Mouse (Mus musculus): ENCODE data around the gene Htr2a. TPM values are rescaled to one million over a fixed set of nuclear protein-coding genes. Genes with fewer than 3 reads are reported as not detected.

Htr2a gene
- total RNA-seq, 4 experiments from 2014 or later = 7.6 to 11.5 (median 9.6) TPM

GRCm38 (mm10) chr14:74696766-74697165 lies 56.1 kb downstream of the Htr2a start:
- no peak for DNase-seq (ENCODE audit: low spot score in 2 of 2)

DNA sequence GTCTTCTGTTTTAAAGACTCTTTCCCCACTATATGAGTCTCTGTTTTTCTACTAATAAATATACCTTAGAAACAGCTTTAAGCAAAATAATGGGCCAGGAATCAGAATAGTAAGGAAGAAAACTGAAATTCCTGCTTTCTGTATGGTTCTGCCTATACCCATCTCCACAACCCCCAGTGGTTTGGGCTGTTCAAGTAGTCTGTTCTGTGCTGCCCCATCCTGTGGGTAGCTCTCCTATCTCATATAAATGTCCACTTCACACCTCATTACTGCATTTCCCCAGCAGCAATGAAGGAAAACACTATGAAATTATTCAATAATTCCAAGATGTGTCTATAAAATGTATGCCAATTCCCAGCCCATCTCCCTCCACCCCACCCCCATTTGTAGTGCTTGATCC lies 56.8 kb downstream of the Htr2a start:
- DNase-seq (ENCODE audit: low spot score in 2 of 2) = no peak

GRCm38 (mm10) chr14:74699241-74699640 lies 58.6 kb downstream of the Htr2a start:
- DNase-seq (ENCODE audit: low spot score in 2 of 2) = no peak

GRCm38 (mm10) chr14:74703930-74704329 lies 63.3 kb downstream of the Htr2a start:
- no peak for DNase-seq (ENCODE audit: low spot score in 2 of 2)

DNA sequence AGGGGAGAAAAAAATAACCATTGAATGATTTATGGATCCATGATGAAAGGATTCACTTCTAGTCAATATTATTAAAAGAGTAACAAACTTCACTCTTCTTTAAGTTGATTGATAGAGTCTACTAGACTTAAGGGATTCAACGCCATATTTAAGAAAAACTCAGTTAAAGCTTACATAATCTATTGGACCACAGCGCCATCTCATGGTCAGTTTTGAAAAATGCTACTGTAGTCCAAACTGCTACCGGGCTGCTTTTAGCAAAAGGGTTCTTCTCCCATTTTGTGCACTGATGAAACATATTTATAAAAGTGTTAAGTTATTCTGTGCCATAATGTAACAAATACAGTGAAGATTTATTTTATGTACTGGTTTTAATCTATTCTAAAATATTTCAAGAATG lies 68.4 kb downstream of the Htr2a start:
- DNase-seq (ENCODE audit: low spot score in 2 of 2) = peak in 1 of 2 experiments; percentile 45

- no peak for DNase-seq (ENCODE audit: low spot score in 2 of 2)
These were observed 82.9 kb downstream of the Htr2a start for GRCm38 (mm10) chr14:74723541-74723940.

GRCm38 (mm10) chr14:74731221-74732078 lies 90.8 kb downstream of the Htr2a start:
- no peak for DNase-seq (ENCODE audit: low spot score in 2 of 2)

GRCm38 (mm10) chr14:74732079-74732783 lies 91.6 kb downstream of the Htr2a start, which contains the start of gene Esd:
TSS of gene Esd (plus strand) at chr14:74732297.
- peak; percentile 80 to 85 for DNase-seq (ENCODE audit: low spot score in 2 of 2)

DNA sequence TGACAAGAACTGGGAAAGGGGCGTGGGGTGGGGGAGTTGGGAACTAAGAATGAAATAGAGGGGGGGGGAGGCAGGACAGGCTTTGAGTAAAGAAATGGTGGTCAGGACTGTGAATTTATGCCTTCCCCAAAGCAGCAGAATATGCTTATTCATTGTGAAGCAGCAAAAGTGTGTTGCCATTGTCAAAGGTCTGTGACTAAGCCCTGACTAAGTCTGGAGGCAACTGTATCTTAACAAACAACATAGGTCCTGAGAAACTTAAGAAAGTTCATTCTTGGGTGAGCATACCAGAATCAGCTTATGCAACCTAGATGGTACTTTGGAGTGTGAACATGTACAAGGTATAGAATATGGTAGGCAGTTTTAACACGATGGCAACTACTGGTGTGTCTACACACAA lies 92.8 kb downstream of the Htr2a start:
- no peak for DNase-seq (ENCODE audit: low spot score in 2 of 2)

DNA sequence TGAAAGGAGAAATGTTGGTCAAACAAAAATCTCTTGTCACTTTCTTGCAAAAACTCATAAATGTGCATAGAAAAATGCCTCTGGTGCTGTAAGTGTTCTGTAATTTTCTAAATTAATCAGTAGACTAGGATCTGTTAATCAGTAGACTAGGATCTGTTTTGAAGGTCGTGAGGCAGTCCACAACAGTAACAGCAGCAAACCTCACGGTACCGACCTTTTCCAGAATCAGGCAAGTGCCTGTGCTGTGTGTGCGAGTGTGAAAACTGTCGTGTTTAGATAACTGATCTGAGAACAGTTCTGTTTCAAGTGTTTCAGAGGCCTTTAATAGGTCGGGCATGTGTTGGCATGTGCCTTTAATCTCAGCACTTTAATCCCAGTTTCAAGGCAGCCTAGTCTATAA lies 94.8 kb downstream of the Htr2a start:
- DNase-seq (ENCODE audit: low spot score in 2 of 2) = no peak

DNA sequence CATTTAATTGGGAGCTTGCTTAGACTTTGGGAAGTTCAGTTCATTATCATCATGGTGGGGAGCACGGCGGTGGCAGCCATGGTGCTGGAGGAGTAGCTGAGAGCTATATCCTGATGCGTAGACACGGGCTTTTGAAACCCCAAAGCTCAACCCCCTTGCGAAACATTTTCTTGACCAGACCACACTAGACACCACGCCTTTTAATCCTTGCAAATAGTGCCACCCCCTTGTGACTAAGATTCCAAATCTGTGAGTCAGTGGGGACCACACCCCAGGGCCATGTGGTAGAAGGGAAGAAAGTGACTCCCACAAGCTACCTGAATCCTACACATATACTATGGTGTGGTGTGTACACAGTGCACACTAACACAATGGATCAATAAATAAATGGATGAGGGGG lies 96.2 kb downstream of the Htr2a start:
- no peak for DNase-seq (ENCODE audit: low spot score in 2 of 2)

Other genes starting within 250 kb of the Htr2a start
- gene Esd, start 91.5 kb downstream of the Htr2a start, total RNA-seq (2022) = 100 to 1,000 TPM in 1 of 4 experiments, 10 to 100 TPM in 3; 83.6 to 104 (median 86.3) TPM